Mouse (Mus musculus) layer of hippocampus, adult 9-11 months (tissue): ENCODE results near the gene Gm31371.
A peak's percentile ranks its signal among the peaks of the same experiment; 100 is the strongest.
"Not testable (repeated sequence)": the region's sequence is repeated elsewhere in the genome, so short reads cannot be mapped to it uniquely, and the experiment has no call there.

Source experiments
- DNase-seq: peaks from one replicate; pipeline ENCODE4 v3.0.0; 2022

Gene Gm31371

GRCm38 (mm10) chr8:19903092-19903491 lies at the start of gene Gm31371:
Gene Gm31371 (plus strand): TSS chr8:19903392.
- not testable (repeated sequence) for DNase-seq

- DNase-seq = not testable (repeated sequence)
These were observed 3.3 kb downstream of the Gm31371 start for GRCm38 (mm10) chr8:19906425-19907055.

- DNase-seq = not testable (repeated sequence)
These were observed 5.7 kb downstream of the Gm31371 start for GRCm38 (mm10) chr8:19908841-19909321.

- DNase-seq = not testable (repeated sequence)
These were observed 15.9 kb downstream of the Gm31371 start for GRCm38 (mm10) chr8:19919086-19919485.

GRCm38 (mm10) chr8:19934274-19934673 lies 31.1 kb downstream of the Gm31371 start:
- DNase-seq = not testable (repeated sequence)

- DNase-seq = not testable (repeated sequence)
These were observed 32.4 kb downstream of the Gm31371 start for GRCm38 (mm10) chr8:19935541-19936030.

- DNase-seq = no peak
These were observed 57.7 kb downstream of the Gm31371 start for GRCm38 (mm10) chr8:19960935-19961334.

- not testable (repeated sequence) for DNase-seq
These were observed 60.6 kb downstream of the Gm31371 start for GRCm38 (mm10) chr8:19963766-19964165.

- DNase-seq = peak; percentile 14
These were observed 65.0 kb downstream of the Gm31371 start for GRCm38 (mm10) chr8:19968151-19968550.

- DNase-seq = not testable (repeated sequence)
These were observed 72.0 kb downstream of the Gm31371 start for GRCm38 (mm10) chr8:19975237-19975636.
